ENCODE assay signal across 9 mouse cellular contexts in the genomic region with DNA sequence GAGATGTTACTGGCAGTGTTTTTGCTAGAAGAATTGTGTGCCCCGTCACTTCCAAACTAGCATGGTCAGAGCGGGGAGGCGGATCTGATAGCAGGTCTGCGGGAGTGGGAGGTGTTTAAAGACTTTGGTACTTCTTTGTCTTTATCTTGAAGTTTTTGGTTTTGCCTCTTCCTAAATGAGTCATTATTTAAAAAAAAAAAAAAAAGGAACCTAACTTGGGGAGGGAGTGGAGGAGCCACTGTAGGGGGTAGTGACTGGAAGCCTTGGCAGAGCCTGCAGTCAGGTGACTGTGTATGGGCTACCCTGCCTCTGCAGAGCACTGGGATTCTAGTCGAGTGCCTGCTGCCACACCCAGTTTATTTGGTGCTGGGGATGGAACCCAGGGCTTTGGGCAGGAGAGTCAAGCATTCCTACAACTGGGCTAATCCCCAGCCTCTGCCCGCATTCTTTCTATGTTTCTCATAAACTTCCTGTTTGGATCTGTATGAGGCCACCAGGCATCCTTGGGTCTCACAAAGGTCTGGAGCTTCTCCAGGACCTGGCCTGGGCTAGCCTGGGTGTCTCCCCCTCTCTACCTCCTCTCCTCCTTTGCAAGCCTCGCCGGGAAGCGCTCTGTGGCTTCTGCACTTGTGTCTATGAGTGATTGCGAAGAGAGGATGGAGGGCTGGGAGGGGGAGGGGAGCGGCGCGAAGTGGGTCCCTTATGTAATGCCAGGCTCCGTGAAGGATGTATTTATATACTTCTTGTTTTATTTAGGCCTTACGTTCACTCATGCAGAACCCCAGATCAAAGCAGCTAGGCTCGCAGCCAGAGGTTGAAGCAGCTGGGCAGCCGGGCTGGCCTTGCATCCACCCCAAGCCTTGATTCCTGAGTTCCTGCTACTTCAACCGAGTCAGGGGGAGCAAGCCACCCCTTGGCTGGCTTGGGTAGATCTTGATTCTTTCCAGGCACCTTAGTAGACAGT.
DNase-seq lines count a peak whose midpoint lies in the region; ATAC-seq and TF ChIP-seq lines count a peak whose summit lies in the region.
"Had no signal": no experiment of that assay in that cellular context is flagged by ENCODE, and none has a peak within 500 bp of the region (broad histone marks: within the 10 kb centered on the region; RNA-seq: fewer than 3 reads in every experiment).

No protein-coding gene starts in this region.

- intact Hi-C loops in left cerebral cortex, adult 2 months (cut with DNase I) = loop anchor here (1.0 to 5.0 kb wide), 2 partner anchors 26 to 83 kb away; no protein-coding TSS in a partner anchor

- H3K36me3 ChIP-seq in MEL (ENCODE audit: control insufficient read depth in 1 of 2, insufficient read depth in 2 of 2, low read length in 2 of 2) = peaks cover 0 to 36% of the 10 kb centered on the region in 2 experiments; a peak in 2 of 4 replicates
- H3K36me3 ChIP-seq in forebrain, postnatal 0 days (ENCODE audit: insufficient read depth) = peaks cover 5% of the 10 kb centered on the region
- H3K36me3 ChIP-seq in neural tube, embryonic 15.5 days = peaks cover 7% of the 10 kb centered on the region; the same call in 1 of the 2 replicates

- H3K4me1 ChIP-seq in MEL (ENCODE audit: control insufficient read depth in 1 of 2, insufficient read depth in 2 of 2, low read length in 2 of 2) = peaks cover 14 to 41% of the 10 kb centered on the region in 2 experiments
- peaks cover 6% of the 10 kb centered on the region; the same call in 1 of the 2 replicates for H3K4me1 ChIP-seq in embryonic fibroblast, embryonic 13.5 days (ENCODE audit: control insufficient read depth, insufficient read depth, low read length)
- no peaks in the 10 kb centered on the region for H3K4me1 ChIP-seq in forebrain, postnatal 0 days (ENCODE audit: insufficient read depth)
- 0 out of 2 replicates have a peak, but pooled peaks cover 4% of the 10 kb centered on the region for H3K4me1 ChIP-seq in neural tube, embryonic 15.5 days
- H3K4me1 ChIP-seq: neural tube, embryonic 12.5 days had no signal

- TF ChIP-seq POLR2A in MEL (IDR thresholded peaks at IDR 0.05; ENCODE audit: control insufficient read depth in 1 of 2, insufficient read depth in 1 of 2, low read depth in 1 of 2, low read length in 2 of 2, poor library complexity in 1 of 2) = peak; percentile 25 to 53; a peak in 1 of 4 replicates
- no peak for TF ChIP-seq POLR2A in embryonic fibroblast, embryonic 13.5 days (IDR thresholded peaks at IDR 0.05; ENCODE audit: low read depth, low read length)

- no peak for DNase-seq in left cerebral cortex, adult 2 months (ENCODE audit: extremely low spot score in 1 of 2, low spot score in 2 of 2)
- DNase-seq in left cerebral cortex, adult 11 months (ENCODE audit: low spot score) = no peak
- peak; percentile 92 for DNase-seq in MEL (ENCODE audit: low read depth, low spot score)
- peak; percentile 14 for DNase-seq in lung, postnatal 25 days (ENCODE audit: low spot score)
- no peak for DNase-seq in forebrain, postnatal 0 days
- no peak for DNase-seq in layer of hippocampus, postnatal 36 days

- H3K9ac ChIP-seq in MEL (ENCODE audit: control insufficient read depth, low read depth, low read length, poor library complexity, severe bottlenecking) = peak overlapping the region; percentile 57
- no peak overlapping the region for H3K9ac ChIP-seq in forebrain, postnatal 0 days
- H3K9ac ChIP-seq in neural tube, embryonic 15.5 days (replicated peaks) = no peak overlapping the region
- H3K9ac ChIP-seq: neural tube, embryonic 12.5 days had no signal

- H3K27me3 ChIP-seq in MEL (ENCODE audit: control insufficient read depth in 1 of 2, insufficient read depth in 2 of 2, low read length in 2 of 2) = no peaks in the 10 kb centered on the region
- H3K27me3 ChIP-seq in forebrain, postnatal 0 days (ENCODE audit: insufficient read depth, low read length) = no peaks in the 10 kb centered on the region
- no peaks in the 10 kb centered on the region for H3K27me3 ChIP-seq in neural tube, embryonic 15.5 days (replicated peaks)
- H3K27me3 ChIP-seq: neural tube, embryonic 12.5 days had no signal

- no peak; the same call in 1 of the 2 replicates for TF ChIP-seq RAD21 in MEL (IDR thresholded peaks at IDR 0.05; ENCODE audit: low read depth, low read length)

- H3K9me3 ChIP-seq in MEL (replicated peaks; ENCODE audit: insufficient read depth, low read length) = no peaks in the 10 kb centered on the region
- H3K9me3 ChIP-seq in forebrain, postnatal 0 days (ENCODE audit: low read length) = no peaks in the 10 kb centered on the region
- no peaks in the 10 kb centered on the region for H3K9me3 ChIP-seq in neural tube, embryonic 15.5 days (replicated peaks)
- H3K9me3 ChIP-seq: neural tube, embryonic 12.5 days had no signal

- no peak for TF ChIP-seq CTCF in left cerebral cortex, adult 2 months (IDR thresholded peaks at IDR 0.05)
- no peak for TF ChIP-seq CTCF in MEL (IDR thresholded peaks at IDR 0.05 in 2 of 3, conservative IDR thresholded peaks at IDR 0.05 in 1 of 3; ENCODE audit: control insufficient read depth in 1 of 3, insufficient read depth in 1 of 3, low read depth in 2 of 3, low read length in 3 of 3, poor library complexity in 1 of 3, severe bottlenecking in 1 of 3)
- no peak for TF ChIP-seq CTCF in embryonic fibroblast, embryonic 13.5 days (IDR thresholded peaks at IDR 0.05; ENCODE audit: borderline replicate concordance, insufficient read depth, low read length)
- TF ChIP-seq CTCF in forebrain, postnatal 0 days (IDR thresholded peaks at IDR 0.05; ENCODE audit: low read depth) = no peak

- TF ChIP-seq EP300 in MEL (IDR thresholded peaks at IDR 0.05; ENCODE audit: low read depth in 1 of 2, low read length in 2 of 2) = peak; percentile 77 to 89

- no peak overlapping the region for H3K4me2 ChIP-seq in forebrain, postnatal 0 days (ENCODE audit: low read depth)
- no peak overlapping the region for H3K4me2 ChIP-seq in neural tube, embryonic 15.5 days
- H3K4me2 ChIP-seq: neural tube, embryonic 12.5 days had no signal

- no peak for ATAC-seq in forebrain, postnatal 0 days
- ATAC-seq in neural tube, embryonic 15.5 days (ENCODE audit: low FRiP score) = no peak

- no peaks in the 10 kb centered on the region for H3K79me2 ChIP-seq in MEL (ENCODE audit: control insufficient read depth, insufficient read depth, low read length, poor library complexity)

- WGBS in forebrain, postnatal 0 days = 75% methylated on average over 18 of the region's 18 CpGs
- 74% methylated on average over 18 of the region's 18 CpGs for WGBS in neural tube, embryonic 15.5 days

- no peak overlapping the region for H3K4me3 ChIP-seq in left cerebral cortex, adult 2 months
- peak overlapping the region; percentile 47 to 60 for H3K4me3 ChIP-seq in MEL (ENCODE audit: control insufficient read depth in 1 of 2, insufficient read depth in 1 of 2, low read depth in 2 of 2, low read length in 2 of 2)
- no peak overlapping the region for H3K4me3 ChIP-seq in embryonic fibroblast, embryonic 13.5 days (ENCODE audit: insufficient read depth, low read length)
- no peak overlapping the region for H3K4me3 ChIP-seq in forebrain, postnatal 0 days (ENCODE audit: low read depth, low read length)
- no peak overlapping the region for H3K4me3 ChIP-seq in neural tube, embryonic 15.5 days (replicated peaks)
- H3K4me3 ChIP-seq: neural tube, embryonic 12.5 days had no signal

- peak overlapping the region; percentile 82 for H3K27ac ChIP-seq in left cerebral cortex, adult 2 months
- H3K27ac ChIP-seq in MEL (ENCODE audit: control insufficient read depth, low read depth, low read length) = peak overlapping the region; percentile 93
- peak overlapping the region; percentile 38 for H3K27ac ChIP-seq in embryonic fibroblast, embryonic 13.5 days (ENCODE audit: insufficient read depth, low read length)
- H3K27ac ChIP-seq in forebrain, postnatal 0 days (ENCODE audit: low read depth, low read length) = no peak overlapping the region
- no peak overlapping the region for H3K27ac ChIP-seq in neural tube, embryonic 15.5 days (replicated peaks)
- H3K27ac ChIP-seq: neural tube, embryonic 12.5 days had no signal

TF ChIP-seq in MEL, 35 proteins besides CTCF, POLR2A, EP300 and RAD21 (continues in another document):
- TF ChIP-seq USF1 (IDR thresholded peaks at IDR 0.05; ENCODE audit: low read depth, low read length) (peak; percentile 88), MYB (IDR thresholded peaks at IDR 0.05; ENCODE audit: low read depth, low read length) (no peak), GABPA (IDR thresholded peaks at IDR 0.05; ENCODE audit: low read depth, low read length) (no peak), TAL1 (IDR thresholded peaks at IDR 0.05; ENCODE audit: low read length) (no peak), ZKSCAN1 (IDR thresholded peaks at IDR 0.05; ENCODE audit: low read depth, low read length) (peak; percentile 82; the same call in 1 of the 2 replicates), ZMIZ1 (IDR thresholded peaks at IDR 0.05; ENCODE audit: low read depth, low read length) (no peak), CHD1 (IDR thresholded peaks at IDR 0.05; ENCODE audit: low read depth, low read length) (no peak), MAX (IDR thresholded peaks at IDR 0.05; ENCODE audit: low read length) (no peak; the same call in 1 of the 2 replicates), RCOR1 (IDR thresholded peaks at IDR 0.05; ENCODE audit: low read depth, low read length) (peak; percentile 79), CHD2 (IDR thresholded peaks at IDR 0.05; ENCODE audit: low read length) (no peak), ELF1 (IDR thresholded peaks at IDR 0.05; ENCODE audit: low read depth, low read length) (peak; percentile 65), USF2 (IDR thresholded peaks at IDR 0.05; ENCODE audit: borderline replicate concordance in 1 of 2, insufficient read depth in 1 of 2, low read depth in 1 of 2, low read length in 2 of 2) (peak in 1 of 2 experiments; percentile 54; a peak in 1 of 4 replicates), MAFK (IDR thresholded peaks at IDR 0.05; ENCODE audit: borderline replicate concordance, low read depth, low read length) (peak; percentile 43; the same call in 1 of the 2 replicates), MYC (IDR thresholded peaks at IDR 0.05; ENCODE audit: low read depth, low read length) (0 out of 2 replicates have a peak, but pooled peaks have one; percentile 65), NRF1 (IDR thresholded peaks at IDR 0.05; ENCODE audit: insufficient read depth, low read depth, low read length, poor library complexity, severe bottlenecking) (no peak), UBTF (IDR thresholded peaks at IDR 0.05; ENCODE audit: borderline replicate concordance, insufficient read depth, low read depth, low read length) (no peak), E2F4 (IDR thresholded peaks at IDR 0.05; ENCODE audit: borderline replicate concordance, low read depth, low read length) (no peak), HCFC1 (IDR thresholded peaks at IDR 0.05; ENCODE audit: low read depth, low read length) (peak; percentile 63; the same call in 1 of the 2 replicates), NELFE (IDR thresholded peaks at IDR 0.05; ENCODE audit: low read depth, low read length) (peak; percentile 36; the same call in 1 of the 2 replicates), GATA1 (IDR thresholded peaks at IDR 0.05; ENCODE audit: low read depth, low read length) (peak; percentile 86), ZNF384 (IDR thresholded peaks at IDR 0.05; ENCODE audit: low read depth, low read length) (peak; percentile 99)

Comparison
In these comparisons a context has a peak if more than half of its experiments do, and no peak if none do; other contexts are left out.
1. DNase-seq: peak in MEL (single experiment) and lung, postnatal 25 days (single experiment); none in left cerebral cortex, adult 2 months (0 of 2), left cerebral cortex, adult 11 months (single experiment), forebrain, postnatal 0 days (single experiment) and layer of hippocampus, postnatal 36 days (0 of 2).
2. H3K27ac ChIP-seq: peak in left cerebral cortex, adult 2 months (single experiment), MEL (single experiment) and embryonic fibroblast, embryonic 13.5 days (single experiment); none in forebrain, postnatal 0 days (single experiment) and neural tube, embryonic 15.5 days (single experiment).
3. H3K4me3 ChIP-seq: peak in MEL (2 of 2); none in left cerebral cortex, adult 2 months (single experiment), embryonic fibroblast, embryonic 13.5 days (single experiment), forebrain, postnatal 0 days (single experiment) and neural tube, embryonic 15.5 days (single experiment).